Mouse (Mus musculus) liver, adult 2 months (tissue): ENCODE results near the gene Gm20696. TPM values are rescaled to one million over a fixed set of nuclear protein-coding genes. Genes with fewer than 3 reads are reported as not detected.

Experiments used
- DNase-seq: peaks from one replicate; pipeline ENCODE4 v3.0.0-alpha.2; 2011; ENCODE audit warnings: low read depth, low spot score; ENCODE audit errors: extremely low read depth
- H3K27ac ChIP-seq: fragments of 200-500 bp; replicated peaks from 2 replicates; pipeline ENCODE4 v1.5.1; 2012; ENCODE audit warnings: low read depth, mild to moderate bottlenecking, control low read depth, inconsistent platforms, low read length; ENCODE audit not compliant: insufficient read depth
- H3K27me3 ChIP-seq: fragments of 200-500 bp; 2 replicates; pipeline ENCODE4 v1.6.1; 2012; ENCODE audit warnings: mild to moderate bottlenecking, moderate library complexity, low read length, inconsistent platforms; ENCODE audit not compliant: control insufficient read depth, insufficient read depth
- H3K36me3 ChIP-seq: fragments of 200-500 bp; 2 replicates; pipeline ENCODE4 v1.6.1; 2012; ENCODE audit warnings: low read length, inconsistent platforms; ENCODE audit not compliant: control insufficient read depth, insufficient read depth
- H3K4me1 ChIP-seq: fragments of 200-500 bp; 2 replicates; pipeline ENCODE4 v1.6.1; 2011; ENCODE audit warnings: low read length; ENCODE audit not compliant: control insufficient read depth, insufficient read depth
- H3K4me3 ChIP-seq: fragments of 200-500 bp; 2 replicates; pipeline ENCODE4 v1.5.1; 2011; ENCODE audit warnings: low read depth, mild to moderate bottlenecking, control low read depth, low read length, moderate library complexity; ENCODE audit not compliant: insufficient read depth
- H3K79me2 ChIP-seq: fragments of 200-500 bp; 2 replicates; pipeline ENCODE4 v1.6.1; 2012; ENCODE audit warnings: inconsistent platforms, mild to moderate bottlenecking, low read length, moderate library complexity; ENCODE audit not compliant: control insufficient read depth, insufficient read depth
- H3K9ac ChIP-seq: fragments of 200-500 bp; 2 replicates; pipeline ENCODE4 v1.6.1; 2012; ENCODE audit warnings: low read depth, mild to moderate bottlenecking, control low read depth, inconsistent platforms, low read length
- CTCF ChIP-seq: fragments of 200-500 bp; IDR thresholded peaks from 2 replicates; pipeline ENCODE4 v1.5.1; 2011; ENCODE audit warnings: low read depth, low read length, control low read depth
- POLR2A ChIP-seq: fragments of 200-500 bp; IDR thresholded peaks from 2 replicates; pipeline ENCODE4 v1.6.1; 2011; ENCODE audit warnings: low read length, control low read depth; ENCODE audit not compliant: insufficient read depth; ENCODE audit errors: extremely low read depth
- WGBS: fragments of 180-500 bp; shearing (Covaris S2); methylation state at CpG from one replicate; pipeline ENCODE4 v1.1.7; 2018; 5-methylcytosine and 5-hydroxymethylcytosine counted together
- polyA plus RNA-seq: library from polyadenylated mRNA; depleted of rRNA; stranded (reverse); fragments of >200 nt; gene quantifications from 2 replicates; pipeline ENCODE4 v1.2.3, GENCODE M21; 2012
- total RNA-seq: library from RNA; depleted of rRNA; stranded (reverse); fragments of >200 nt; gene quantifications from 2 replicates; pipeline ENCODE4 v1.2.3, GENCODE M21; 2014

Gm20696 gene
- total and polyA plus RNA-seq, 2 experiments: 0.26 to 6.5 TPM

GRCm38 (mm10) chr6:99302662-99303435, 363.7 kb downstream of the Gm20696 start:
- H3K79me2 ChIP-seq: peaks cover 5% of the 10 kb centered on the region; the same call in 1 of the 2 replicates
- H3K4me3 ChIP-seq: no peak overlapping the region
- peak; percentile 61 for DNase-seq
- TF ChIP-seq CTCF: no peak
- no peak for TF ChIP-seq POLR2A
- H3K36me3 ChIP-seq: peaks cover 3% of the 10 kb centered on the region; the same call in 1 of the 2 replicates
- H3K27ac ChIP-seq: peak overlapping the region; percentile 85
- H3K4me1 ChIP-seq: peaks cover 18% of the 10 kb centered on the region
- H3K9ac ChIP-seq: 0 out of 2 replicates have a peak overlapping the region, but pooled peaks have one; percentile 1
- 45% methylated on average over 6 of the region's 6 CpGs for WGBS
- H3K27me3 ChIP-seq: no peaks in the 10 kb centered on the region

- H3K9ac ChIP-seq: 0 out of 2 replicates have a peak overlapping the region, but pooled peaks have one; percentile 38
- DNase-seq: no peak
- H3K36me3 ChIP-seq: no peaks in the 10 kb centered on the region
- H3K27me3 ChIP-seq: no peaks in the 10 kb centered on the region
- H3K27ac ChIP-seq: peak overlapping the region; percentile 85
- WGBS: 29% methylated on average over 8 of the region's 8 CpGs
- H3K4me1 ChIP-seq: peaks cover 18% of the 10 kb centered on the region
- H3K4me3 ChIP-seq: no peak overlapping the region
- TF ChIP-seq POLR2A (no peak), CTCF (no peak)
- peaks cover 5% of the 10 kb centered on the region; the same call in 1 of the 2 replicates for H3K79me2 ChIP-seq
These were observed 364.7 kb downstream of the Gm20696 start for GRCm38 (mm10) chr6:99301923-99302322.

GRCm38 (mm10) chr6:99300235-99300634, 366.4 kb downstream of the Gm20696 start:
- WGBS: 92% methylated on average over 6 of the region's 6 CpGs
- Histone ChIP-seq H3K4me1 (peaks cover 18% of the 10 kb centered on the region), H3K36me3 (no peaks in the 10 kb centered on the region), H3K27me3 (no peaks in the 10 kb centered on the region), H3K4me3 (no peak overlapping the region), H3K27ac (no peak overlapping the region), H3K79me2 (peaks cover 5% of the 10 kb centered on the region; the same call in 1 of the 2 replicates), H3K9ac (no peak overlapping the region)
- TF ChIP-seq POLR2A: no peak
- TF ChIP-seq CTCF: no peak
- DNase-seq: no peak

GRCm38 (mm10) chr6:99299196-99299595, 367.4 kb downstream of the Gm20696 start:
- no peak overlapping the region for H3K4me3 ChIP-seq
- TF ChIP-seq CTCF (no peak), POLR2A (no peak)
- H3K4me1 ChIP-seq: peaks cover 18% of the 10 kb centered on the region
- no peaks in the 10 kb centered on the region for H3K27me3 ChIP-seq
- peaks cover 9% of the 10 kb centered on the region; the same call in 1 of the 2 replicates for H3K79me2 ChIP-seq
- H3K36me3 ChIP-seq: no peaks in the 10 kb centered on the region
- H3K9ac ChIP-seq: no peak overlapping the region
- no peak overlapping the region for H3K27ac ChIP-seq
- WGBS: 92% methylated on average over 14 of the region's 14 CpGs
- no peak for DNase-seq

- H3K27ac ChIP-seq: no peak overlapping the region
- H3K79me2 ChIP-seq: peaks cover 9% of the 10 kb centered on the region; the same call in 1 of the 2 replicates
- TF ChIP-seq CTCF: no peak
- TF ChIP-seq POLR2A: no peak
- no peak overlapping the region for H3K9ac ChIP-seq
- no peak for DNase-seq
- H3K4me3 ChIP-seq: no peak overlapping the region
- 93% methylated on average over 5 of the region's 5 CpGs for WGBS
- no peaks in the 10 kb centered on the region for H3K36me3 ChIP-seq
- H3K4me1 ChIP-seq: peaks cover 10% of the 10 kb centered on the region
- no peaks in the 10 kb centered on the region for H3K27me3 ChIP-seq
These were observed 369.1 kb downstream of the Gm20696 start for GRCm38 (mm10) chr6:99297535-99297934.

GRCm38 (mm10) chr6:99295495-99295894, 371.1 kb downstream of the Gm20696 start:
- Histone ChIP-seq H3K27ac (no peak overlapping the region), H3K4me1 (no peaks in the 10 kb centered on the region), H3K36me3 (no peaks in the 10 kb centered on the region), H3K27me3 (no peaks in the 10 kb centered on the region), H3K79me2 (peaks cover 9% of the 10 kb centered on the region; the same call in 1 of the 2 replicates), H3K4me3 (no peak overlapping the region), H3K9ac (no peak overlapping the region)
- DNase-seq: no peak
- 87% methylated on average over 8 of the region's 8 CpGs for WGBS
- TF ChIP-seq POLR2A (no peak), CTCF (no peak)
